Mouse (Mus musculus): ENCODE results near the gene Cux2.

- no peak for TF ChIP-seq CTCF (IDR thresholded peaks at IDR 0.05; ENCODE audit: extremely low read depth, insufficient read depth, insufficient read length, insufficient replicate concordance)
- no peak for TF ChIP-seq POLR2A (IDR thresholded peaks at IDR 0.05; ENCODE audit: low read depth, low read length)
Measured at GRCm38 (mm10) chr5:121854768-121855167, 195.1 kb downstream of the Cux2 start.

All from spleen, adult 2 months (tissue).